Mouse (Mus musculus): ENCODE data around the gene A230050P20Rik. TPM values are rescaled to one million over a fixed set of nuclear protein-coding genes. Genes with fewer than 3 reads are reported as not detected.
A peak's percentile ranks its signal among the peaks of the same experiment; 100 is the strongest.

A230050P20Rik gene
- polyA plus RNA-seq, 1 experiment from 2014 or later = 1.2 TPM

DNA sequence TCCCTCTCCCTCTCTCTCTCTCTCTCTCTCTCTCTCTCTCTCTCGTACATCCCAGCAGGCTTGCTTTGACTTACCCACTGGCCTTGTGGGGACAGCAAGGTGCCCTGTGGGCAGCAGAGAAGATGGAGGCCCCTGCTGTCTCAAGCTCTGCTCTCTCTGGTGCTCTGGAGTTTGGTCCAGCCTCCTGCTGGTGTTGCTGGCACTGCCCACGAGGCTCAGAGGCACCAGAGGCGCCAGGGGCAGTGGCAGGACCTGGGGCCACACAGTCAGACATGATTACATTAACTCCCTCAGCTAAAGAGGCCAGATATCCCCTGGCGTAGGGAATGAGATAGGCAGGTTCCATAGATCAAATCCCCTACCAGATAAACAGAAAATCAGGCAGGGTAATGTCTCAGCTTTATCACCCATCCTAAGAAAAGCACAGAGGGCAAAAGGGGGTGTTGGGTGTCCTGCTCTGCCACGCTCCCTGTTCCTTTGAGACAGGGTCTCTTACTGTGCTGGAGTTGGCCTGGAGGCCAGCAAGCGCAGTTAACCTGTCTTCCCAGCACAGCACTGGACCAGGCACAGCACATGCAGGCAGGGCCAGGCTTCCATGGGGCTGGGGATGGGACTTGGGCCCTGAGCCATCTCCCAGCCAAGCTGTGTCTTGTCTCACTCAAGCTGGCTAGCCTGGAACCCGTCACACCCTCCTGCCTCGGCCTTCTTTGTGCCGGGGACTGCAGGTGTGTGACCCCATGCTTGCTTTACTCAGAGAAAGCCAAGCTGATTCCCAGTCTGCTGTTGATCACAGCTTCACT is 8.1 kb downstream of the A230050P20Rik start:
- 81% methylated on average over 8 of the region's 9 CpGs for WGBS
- H3K27ac ChIP-seq = no peak overlapping the region
- no peak overlapping the region for H3K4me3 ChIP-seq
- no peak overlapping the region for H3K9ac ChIP-seq
- H3K27me3 ChIP-seq = 0 out of 2 replicates have a peak, but pooled peaks cover 3% of the 10 kb centered on the region
- H3K4me2 ChIP-seq = no peak overlapping the region
- H3K9me3 ChIP-seq (replicated peaks) = no peaks in the 10 kb centered on the region
- peaks cover 4% of the 10 kb centered on the region; the same call in 1 of the 2 replicates for H3K4me1 ChIP-seq
- ATAC-seq = no peak
- H3K36me3 ChIP-seq (ENCODE audit: poor library complexity, severe bottlenecking) = no peaks in the 10 kb centered on the region

DNA sequence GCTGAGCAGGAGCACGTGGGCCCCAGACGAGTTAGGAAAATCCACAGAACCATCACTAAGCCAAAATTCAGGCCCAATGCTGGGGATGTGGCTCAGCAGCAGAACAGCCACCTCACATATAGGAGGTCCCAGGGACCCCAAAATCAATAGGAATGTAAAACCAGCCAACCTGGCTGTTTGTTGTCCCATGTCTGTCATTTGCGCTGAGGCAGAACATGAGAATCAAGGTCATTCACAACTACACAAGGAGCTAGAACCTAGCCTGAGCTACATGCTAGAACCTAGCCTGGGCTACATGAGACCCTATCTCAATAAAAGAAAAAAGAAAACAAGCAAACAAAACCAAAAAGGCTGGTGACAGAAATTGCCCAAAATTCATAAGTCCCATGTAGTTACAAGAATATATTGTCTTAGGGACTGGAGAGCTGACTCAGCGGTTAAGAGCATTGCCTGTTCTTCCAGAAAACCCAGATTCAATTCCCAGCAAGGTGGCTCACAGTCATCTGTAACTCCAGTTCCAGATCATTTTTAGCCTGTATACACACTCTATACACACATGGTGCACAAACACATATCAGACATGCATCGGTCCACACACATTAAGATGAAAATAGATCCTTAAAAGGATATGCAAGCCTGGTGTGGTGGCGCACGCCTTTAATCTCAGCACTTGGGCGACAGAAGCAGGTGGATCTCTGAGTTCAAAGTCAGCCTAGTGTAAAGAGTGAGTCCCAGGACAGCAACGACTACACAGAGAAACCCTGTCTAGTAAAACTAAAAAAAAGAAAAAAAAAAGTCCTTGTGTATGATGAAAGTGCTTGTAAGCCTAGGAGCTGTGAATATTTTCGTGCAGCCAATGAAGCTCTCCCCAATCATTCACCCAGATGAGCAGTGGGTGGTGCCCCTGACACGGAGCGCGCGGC is 8.9 kb downstream of the A230050P20Rik start:
- Histone ChIP-seq H3K27me3 (0 out of 2 replicates have a peak, but pooled peaks cover 3% of the 10 kb centered on the region), H3K4me1 (peaks cover 4% of the 10 kb centered on the region; the same call in 1 of the 2 replicates), H3K27ac (peak overlapping the region; percentile 91), H3K9ac (peak overlapping the region; percentile 59), H3K9me3 (replicated peaks) (no peaks in the 10 kb centered on the region), H3K4me3 (peak overlapping the region; percentile 39), H3K4me2 (peak overlapping the region; percentile 62), H3K36me3 (ENCODE audit: poor library complexity, severe bottlenecking) (no peaks in the 10 kb centered on the region)
- ATAC-seq = no peak; the same call in 1 of the 2 replicates
- WGBS = 36% methylated on average over 14 of the region's 14 CpGs

DNA sequence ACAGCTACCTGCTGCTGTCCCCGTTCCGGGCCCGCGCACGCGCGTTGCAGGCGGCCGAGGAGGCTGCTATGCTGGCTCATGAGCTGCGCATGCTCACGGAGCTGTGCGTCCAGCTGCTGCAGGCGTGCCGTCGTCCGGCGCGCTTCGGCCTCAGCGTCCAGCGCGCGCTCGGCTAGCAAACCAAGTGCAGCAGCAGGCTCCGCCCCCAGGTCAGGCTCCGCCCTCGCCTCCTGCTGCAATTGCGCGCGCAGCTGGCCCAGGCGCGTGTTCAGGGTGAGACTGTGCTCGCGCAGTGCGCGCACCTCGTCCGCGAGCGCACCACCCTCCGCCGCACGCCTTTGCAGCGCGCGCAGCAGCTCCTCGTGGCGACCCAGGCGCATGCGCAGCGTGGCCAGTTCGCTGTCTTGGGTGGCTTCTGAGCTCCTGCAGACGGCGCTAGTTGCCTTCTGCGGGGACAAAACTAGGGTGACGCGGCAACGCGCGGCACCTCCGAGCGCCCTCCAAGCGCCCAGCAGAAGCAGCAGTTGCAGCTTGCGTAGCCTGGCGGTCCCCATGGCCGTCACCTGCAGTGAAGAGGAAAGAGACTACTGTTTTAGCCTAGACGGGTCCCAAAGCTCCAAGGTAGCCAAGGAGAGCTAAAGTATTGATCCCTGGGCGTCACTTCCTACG is 9.7 kb downstream of the A230050P20Rik start:
- H3K27ac ChIP-seq = peak overlapping the region; percentile 91
- peaks cover 4% of the 10 kb centered on the region; the same call in 1 of the 2 replicates for H3K4me1 ChIP-seq
- peak overlapping the region; percentile 39 for H3K4me3 ChIP-seq
- peak overlapping the region; percentile 62 for H3K4me2 ChIP-seq
- WGBS = 0% methylated on average over 69 of the region's 69 CpGs
- peak; percentile 94 for ATAC-seq
- no peaks in the 10 kb centered on the region for H3K9me3 ChIP-seq (replicated peaks)
- H3K27me3 ChIP-seq = 0 out of 2 replicates have a peak, but pooled peaks cover under 1% of the 10 kb centered on the region
- peak overlapping the region; percentile 67 for H3K9ac ChIP-seq
- H3K36me3 ChIP-seq (ENCODE audit: poor library complexity, severe bottlenecking) = no peaks in the 10 kb centered on the region

DNA sequence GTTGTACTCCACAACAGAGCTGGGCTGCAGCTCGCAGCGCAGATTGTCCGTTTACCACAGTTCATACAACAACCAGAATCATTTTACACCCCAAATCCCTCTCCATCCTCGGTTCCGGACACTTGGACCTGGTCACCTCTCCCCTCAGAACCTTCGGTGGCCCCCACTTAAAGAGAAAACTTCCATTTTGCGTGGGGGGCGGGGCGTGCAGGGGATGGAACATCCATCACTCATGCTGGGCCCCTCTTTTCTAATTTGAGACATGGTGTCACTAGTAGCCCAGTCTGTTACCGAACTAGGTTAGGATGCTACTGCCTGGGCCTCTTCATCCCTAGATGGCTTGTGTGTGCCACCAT is 10.2 kb downstream of the A230050P20Rik start:
- Histone ChIP-seq H3K4me3 (peak overlapping the region; percentile 39), H3K27ac (peak overlapping the region; percentile 91), H3K27me3 (no peaks in the 10 kb centered on the region), H3K4me2 (peak overlapping the region; percentile 62), H3K9ac (peak overlapping the region; percentile 67), H3K36me3 (ENCODE audit: poor library complexity, severe bottlenecking) (no peaks in the 10 kb centered on the region), H3K9me3 (replicated peaks) (no peaks in the 10 kb centered on the region), H3K4me1 (peaks cover 4% of the 10 kb centered on the region; the same call in 1 of the 2 replicates)
- peak; percentile 5 for ATAC-seq
- WGBS = 20% methylated on average over 10 of the region's 10 CpGs

DNA sequence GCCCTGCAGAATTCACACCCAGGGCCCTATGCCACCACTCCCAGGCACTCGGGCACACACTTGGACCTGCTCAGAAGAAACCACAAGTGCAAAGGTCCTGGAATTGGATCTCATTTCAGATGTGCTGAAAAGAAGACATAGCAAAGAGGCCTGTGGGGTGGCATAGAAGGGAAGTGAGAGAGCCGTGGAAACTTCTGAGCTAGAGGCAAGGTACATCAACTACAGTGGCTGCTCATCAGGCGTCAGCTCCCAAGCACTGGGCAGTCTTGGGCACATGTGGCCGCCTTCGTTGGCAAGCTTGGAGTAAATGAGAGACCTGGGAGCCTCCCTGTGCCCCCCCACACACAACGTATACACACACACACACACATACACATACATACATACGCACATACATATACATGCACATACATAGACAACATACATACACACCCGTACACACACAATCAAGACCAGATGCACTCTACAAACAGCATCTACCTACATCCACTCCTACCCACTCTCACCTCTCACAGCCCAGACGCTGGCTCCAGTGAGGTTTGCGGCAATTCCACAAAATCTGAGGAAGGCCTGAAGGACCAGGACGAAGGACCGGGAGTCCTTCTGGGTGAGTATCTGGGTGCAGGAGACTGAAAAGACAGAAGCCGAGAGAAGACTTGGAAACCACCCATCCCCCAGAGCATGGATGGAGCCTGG is 10.8 kb downstream of the A230050P20Rik start, which contains the start of gene Angptl6:
Gene Angptl6, minus strand, starts transcription at position 631 of the 696 bp plus-strand sequence.
- peak within 1 kb of the TSS; percentile 91 for H3K27ac ChIP-seq
- no peaks in the 10 kb centered on the region for H3K27me3 ChIP-seq
- no peaks in the 10 kb centered on the region for H3K36me3 ChIP-seq (ENCODE audit: poor library complexity, severe bottlenecking)
- H3K4me2 ChIP-seq = peak within 1 kb of the TSS; percentile 62
- H3K4me1 ChIP-seq = peaks cover 4% of the 10 kb centered on the region; the same call in 1 of the 2 replicates
- peak within 1 kb of the TSS; percentile 67 for H3K9ac ChIP-seq
- no peaks in the 10 kb centered on the region for H3K9me3 ChIP-seq (replicated peaks)
- no peak for ATAC-seq
- peak within 1 kb of the TSS; percentile 39 for H3K4me3 ChIP-seq
- 93% methylated on average over 13 of the region's 13 CpGs for WGBS

DNA sequence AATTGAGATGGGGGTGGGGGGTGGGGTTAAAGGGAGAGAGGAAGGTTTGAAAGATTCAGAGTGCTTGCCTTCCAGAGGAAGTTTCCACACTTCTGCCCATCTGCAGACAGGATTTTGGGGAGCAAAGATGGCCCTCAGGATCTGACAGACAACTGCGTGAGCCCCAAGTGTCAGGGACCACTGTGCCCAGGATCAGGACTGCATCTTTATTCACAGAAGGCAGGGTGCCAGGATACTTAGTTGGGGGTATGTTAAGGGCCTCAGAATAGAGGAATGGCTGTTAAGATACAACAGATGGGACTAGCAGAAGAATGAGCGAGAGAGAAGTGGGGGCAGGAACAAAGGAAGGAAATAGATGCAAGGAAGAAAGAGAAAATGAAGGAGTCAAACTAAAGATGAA is 18.1 kb downstream of the A230050P20Rik start:
- no peak overlapping the region for H3K4me3 ChIP-seq
- H3K27me3 ChIP-seq = no peaks in the 10 kb centered on the region
- no peak for ATAC-seq
- WGBS = 87% methylated on average over 2 of the region's 2 CpGs
- peaks cover 23% of the 10 kb centered on the region for H3K36me3 ChIP-seq (ENCODE audit: poor library complexity, severe bottlenecking)
- no peak overlapping the region for H3K27ac ChIP-seq
- no peak overlapping the region for H3K9ac ChIP-seq
- no peaks in the 10 kb centered on the region for H3K9me3 ChIP-seq (replicated peaks)
- H3K4me2 ChIP-seq = no peak overlapping the region
- peaks cover 17% of the 10 kb centered on the region for H3K4me1 ChIP-seq

DNA sequence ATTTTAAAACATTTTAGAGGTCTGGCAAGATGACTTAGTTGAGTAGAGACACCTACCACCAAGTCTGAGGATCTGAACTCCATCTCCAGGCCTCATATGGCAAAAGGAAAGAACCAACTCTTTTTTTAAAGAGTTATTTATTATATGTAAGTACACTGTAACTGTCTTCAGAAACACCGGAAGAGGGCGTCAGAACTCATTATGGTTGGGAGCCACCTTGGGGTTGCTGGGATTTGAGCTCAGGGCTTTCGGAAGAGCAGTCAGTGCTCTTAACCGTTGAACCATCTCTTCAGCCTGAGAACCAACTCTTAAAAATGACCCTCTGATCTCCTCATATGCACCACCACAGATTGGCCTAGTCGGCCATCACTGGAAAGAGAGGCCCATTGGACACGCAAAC is 18.7 kb downstream of the A230050P20Rik start:
- Histone ChIP-seq H3K27me3 (no peaks in the 10 kb centered on the region), H3K27ac (peak overlapping the region; percentile 57), H3K9me3 (replicated peaks) (no peaks in the 10 kb centered on the region), H3K36me3 (ENCODE audit: poor library complexity, severe bottlenecking) (peaks cover 30% of the 10 kb centered on the region), H3K4me3 (no peak overlapping the region; the same call in 1 of the 2 replicates), H3K9ac (no peak overlapping the region), H3K4me2 (peak overlapping the region; percentile 94), H3K4me1 (peaks cover 17% of the 10 kb centered on the region)
- ATAC-seq = no peak
- 87% methylated on average over 6 of the region's 6 CpGs for whole genome bisulfite sequencing

DNA sequence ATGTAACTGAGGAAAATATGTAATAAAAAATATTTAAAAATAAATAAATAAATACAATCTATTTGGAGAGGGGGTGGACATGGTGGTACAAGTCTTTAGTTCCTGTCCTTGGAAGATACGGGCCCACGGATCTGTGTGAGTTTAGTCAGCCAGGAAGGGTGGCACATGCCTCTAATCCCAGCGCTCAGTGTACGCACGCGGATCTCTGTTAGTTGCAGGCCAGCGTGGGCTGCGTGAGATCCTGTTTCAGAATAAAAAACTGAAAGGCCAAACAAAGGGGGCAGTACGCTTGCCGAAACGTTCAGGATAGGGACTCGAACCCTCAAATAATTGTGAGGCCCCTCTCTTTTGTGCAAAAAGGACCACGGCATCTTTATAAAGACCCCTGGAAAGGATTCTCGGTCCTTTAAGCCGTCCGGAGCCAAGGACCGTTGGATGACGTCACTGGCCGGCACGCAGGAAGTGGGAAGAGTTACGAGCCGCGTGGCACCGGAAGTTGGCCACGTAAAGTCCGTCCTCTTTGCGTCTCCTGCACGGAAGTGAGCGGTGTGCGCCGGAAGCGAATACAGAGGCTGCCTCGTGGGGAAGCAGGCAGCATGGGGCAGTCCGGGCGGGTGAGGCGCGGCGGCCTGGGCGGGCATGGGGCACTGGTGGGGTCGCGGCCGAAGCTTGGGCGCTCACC is 19.4 kb downstream of the A230050P20Rik start, which contains the start of gene Ppan:
Gene Ppan, plus strand, starts transcription at position 472 of the 682 bp plus-strand sequence.
- no peaks in the 10 kb centered on the region for H3K27me3 ChIP-seq
- peak; percentile 98 for ATAC-seq
- H3K9ac ChIP-seq = peak within 1 kb of the TSS; percentile 85
- peak within 1 kb of the TSS; percentile 94 for H3K4me2 ChIP-seq
- under 1% methylated on average over 43 of the region's 43 CpGs for WGBS
- H3K4me1 ChIP-seq = peaks cover 17% of the 10 kb centered on the region
- peak within 1 kb of the TSS; percentile 95 for H3K4me3 ChIP-seq
- peak within 1 kb of the TSS; percentile 82 for H3K27ac ChIP-seq
- H3K9me3 ChIP-seq (replicated peaks) = no peaks in the 10 kb centered on the region
- H3K36me3 ChIP-seq (ENCODE audit: poor library complexity, severe bottlenecking) = peaks cover 36% of the 10 kb centered on the region

DNA sequence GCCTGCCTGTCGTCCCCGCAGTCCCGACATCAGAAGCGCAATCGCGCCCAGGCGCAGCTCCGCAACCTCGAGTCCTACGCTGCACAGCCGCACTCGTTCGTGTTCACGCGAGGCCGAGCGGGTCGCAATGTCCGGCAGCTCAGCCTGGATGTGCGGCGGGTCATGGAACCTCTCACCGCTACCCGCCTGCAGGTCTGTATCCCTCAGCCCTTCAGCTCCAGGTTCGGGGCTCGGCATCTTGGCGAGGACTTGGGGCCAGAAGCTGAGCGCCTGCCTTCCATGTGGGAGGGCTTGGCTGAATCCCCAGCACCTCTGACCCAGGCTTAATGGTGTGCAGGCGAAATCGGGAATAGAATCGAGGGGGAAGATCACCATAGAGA is 19.9 kb downstream of the A230050P20Rik start:
- peaks cover 17% of the 10 kb centered on the region for H3K4me1 ChIP-seq
- H3K27ac ChIP-seq = peak overlapping the region; percentile 82
- H3K4me3 ChIP-seq = peak overlapping the region; percentile 95
- no peaks in the 10 kb centered on the region for H3K27me3 ChIP-seq
- under 1% methylated on average over 30 of the region's 30 CpGs for WGBS
- ATAC-seq = no peak; the same call in 1 of the 2 replicates
- no peaks in the 10 kb centered on the region for H3K9me3 ChIP-seq (replicated peaks)
- H3K9ac ChIP-seq = peak overlapping the region; percentile 85
- peak overlapping the region; percentile 94 for H3K4me2 ChIP-seq
- H3K36me3 ChIP-seq (ENCODE audit: poor library complexity, severe bottlenecking) = peaks cover 41% of the 10 kb centered on the region

DNA sequence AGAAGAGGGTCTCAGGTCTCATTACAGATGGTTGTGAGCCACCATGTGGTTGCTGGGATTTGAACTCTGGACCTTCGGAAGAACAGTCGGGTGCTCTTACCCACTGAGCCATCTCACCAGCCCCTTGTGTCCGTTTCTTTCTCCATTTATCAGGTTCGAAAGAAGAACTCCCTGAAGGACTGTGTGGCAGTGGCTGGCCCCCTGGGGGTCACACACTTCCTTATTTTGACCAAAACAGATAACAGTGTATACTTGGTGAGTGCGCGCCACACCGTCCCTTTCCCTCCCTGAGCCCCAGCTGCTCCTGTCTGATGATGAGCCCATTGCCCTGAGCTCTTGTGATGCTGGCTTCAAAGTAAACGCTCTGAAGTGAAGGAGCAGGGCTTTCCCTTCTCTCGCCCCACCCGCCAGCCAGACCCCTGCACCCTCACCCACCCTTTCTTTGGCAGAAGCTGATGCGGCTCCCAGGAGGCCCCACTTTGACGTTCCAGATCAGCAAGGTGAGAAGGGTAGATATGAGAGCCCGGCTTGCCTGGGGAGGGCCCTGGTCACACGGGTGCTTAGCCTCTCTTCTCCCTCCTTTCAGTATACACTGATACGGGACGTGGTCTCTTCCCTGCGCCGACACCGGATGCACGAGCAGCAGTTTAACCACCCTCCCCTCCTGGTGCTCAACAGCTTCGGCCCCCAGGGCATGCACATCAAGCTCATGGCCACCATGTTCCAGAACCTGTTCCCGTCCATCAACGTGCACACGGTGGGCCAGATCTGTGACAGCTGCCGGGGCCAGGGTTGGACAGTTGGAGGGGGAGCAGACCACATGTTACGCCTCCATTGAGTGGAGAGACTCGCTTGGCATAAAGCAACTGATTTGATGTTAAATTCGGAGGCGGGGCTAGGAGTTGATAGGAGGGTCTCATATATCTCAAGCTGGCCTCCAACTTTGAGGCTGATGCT is 21.0 kb downstream of the A230050P20Rik start:
- 85% methylated on average over 29 of the region's 29 CpGs for WGBS
- Histone ChIP-seq H3K36me3 (ENCODE audit: poor library complexity, severe bottlenecking) (peaks cover 52% of the 10 kb centered on the region), H3K9me3 (replicated peaks) (no peaks in the 10 kb centered on the region), H3K9ac (no peak overlapping the region; the same call in 1 of the 2 replicates), H3K4me3 (peak overlapping the region; percentile 95), H3K4me2 (peak overlapping the region; percentile 94), H3K4me1 (peaks cover 17% of the 10 kb centered on the region), H3K27me3 (no peaks in the 10 kb centered on the region), H3K27ac (no peak overlapping the region)
- ATAC-seq = no peak

All from forebrain, embryonic 13.5 days (tissue).